Mouse (Mus musculus) spleen, adult 2 months (tissue): ENCODE results near the gene Car2. TPM values are rescaled to one million over a fixed set of nuclear protein-coding genes. Genes with fewer than 3 reads are reported as not detected.
A peak's percentile ranks its signal among the peaks of the same experiment; 100 is the strongest.

Experiments used
- DNase-seq, 2 experiments: peaks; one replicate each; pipeline versions ENCODE4 v3.0.0 to v3.0.0-alpha.2; 2012 to 2021; ENCODE audit warnings: low spot score in 2 of 2, low read depth in 1 of 2
- H3K27ac ChIP-seq: fragments of 200-500 bp; 2 replicates; pipeline ENCODE4 v1.5.1; 2012; ENCODE audit warnings: low read length, inconsistent platforms; ENCODE audit not compliant: insufficient read depth
- H3K27me3 ChIP-seq: fragments of 200-500 bp; 2 replicates; pipeline ENCODE4 v1.6.1; 2012; ENCODE audit warnings: mild to moderate bottlenecking, moderate library complexity, low read length, inconsistent platforms; ENCODE audit not compliant: control insufficient read depth, insufficient read depth
- H3K36me3 ChIP-seq: fragments of 200-500 bp; 2 replicates; pipeline ENCODE4 v1.6.1; 2012; ENCODE audit warnings: mild to moderate bottlenecking, low read length, inconsistent platforms; ENCODE audit not compliant: control insufficient read depth, insufficient read depth
- H3K4me1 ChIP-seq: fragments of 200-500 bp; 2 replicates; pipeline ENCODE4 v1.6.1; 2011; ENCODE audit warnings: inconsistent platforms; ENCODE audit not compliant: control insufficient read depth, insufficient read depth, insufficient read length
- H3K4me3 ChIP-seq: fragments of 200-500 bp; 2 replicates; pipeline ENCODE4 v1.5.1; 2011; ENCODE audit warnings: mild to moderate bottlenecking, inconsistent platforms; ENCODE audit not compliant: insufficient read depth, insufficient read length; ENCODE audit errors: extremely low read depth
- CTCF ChIP-seq: fragments of 200-500 bp; IDR thresholded peaks from 2 replicates; pipeline ENCODE4 v1.5.1; 2011; ENCODE audit warnings: mild to moderate bottlenecking, inconsistent platforms; ENCODE audit not compliant: insufficient read depth, insufficient read length, insufficient replicate concordance; ENCODE audit errors: extremely low read depth
- POLR2A ChIP-seq: fragments of 200-500 bp; IDR thresholded peaks from 2 replicates; pipeline ENCODE4 v1.6.1; 2011; ENCODE audit warnings: low read depth, low read length, inconsistent platforms
- WGBS: fragments of 180-500 bp; shearing (Covaris S2); methylation state at CpG from one replicate; pipeline ENCODE4 v1.1.7; 2018; 5-methylcytosine and 5-hydroxymethylcytosine counted together
- polyA plus RNA-seq: library from polyadenylated mRNA; depleted of rRNA; stranded (reverse); fragments of >200 nt; gene quantifications from 2 replicates; pipeline ENCODE4 v1.2.3, GENCODE M21; 2012

The Car2 gene
- polyA plus RNA-seq, 1 experiment = 639 TPM

- no peaks in the 10 kb centered on the region for H3K36me3 ChIP-seq
- 17% methylated on average over 11 of the region's 11 CpGs for WGBS
- peaks cover 10% of the 10 kb centered on the region for H3K27me3 ChIP-seq
- H3K27ac ChIP-seq = peak overlapping the region; percentile 24
- TF ChIP-seq POLR2A (no peak), CTCF (no peak)
- no peak for DNase-seq
- H3K4me1 ChIP-seq = peaks cover 4% of the 10 kb centered on the region; the same call in 1 of the 2 replicates
- H3K4me3 ChIP-seq = peak overlapping the region; percentile 71
Measured at GRCm38 (mm10) chr3:14887134-14887666, 1.1 kb downstream of the Car2 start.

GRCm38 (mm10) chr3:14887686-14888295, 1.7 kb downstream of the Car2 start:
- H3K4me3 ChIP-seq = peak overlapping the region; percentile 19
- no peak for TF ChIP-seq POLR2A
- TF ChIP-seq CTCF = no peak
- no peak for DNase-seq
- peaks cover 10% of the 10 kb centered on the region for H3K27me3 ChIP-seq
- peaks cover 4% of the 10 kb centered on the region; the same call in 1 of the 2 replicates for H3K4me1 ChIP-seq
- H3K27ac ChIP-seq = no peak overlapping the region
- 44% methylated on average over 10 of the region's 10 CpGs for WGBS
- H3K36me3 ChIP-seq = no peaks in the 10 kb centered on the region

- Histone ChIP-seq H3K4me3 (no peak overlapping the region; the same call in 1 of the 2 replicates), H3K36me3 (no peaks in the 10 kb centered on the region), H3K27me3 (peaks cover 10% of the 10 kb centered on the region), H3K4me1 (peaks cover 4% of the 10 kb centered on the region; the same call in 1 of the 2 replicates), H3K27ac (no peak overlapping the region)
- 80% methylated on average over 2 of the region's 2 CpGs for WGBS
- TF ChIP-seq CTCF (no peak), POLR2A (no peak)
- DNase-seq = no peak
Measured at GRCm38 (mm10) chr3:14888549-14888948, 2.5 kb downstream of the Car2 start.

DNA sequence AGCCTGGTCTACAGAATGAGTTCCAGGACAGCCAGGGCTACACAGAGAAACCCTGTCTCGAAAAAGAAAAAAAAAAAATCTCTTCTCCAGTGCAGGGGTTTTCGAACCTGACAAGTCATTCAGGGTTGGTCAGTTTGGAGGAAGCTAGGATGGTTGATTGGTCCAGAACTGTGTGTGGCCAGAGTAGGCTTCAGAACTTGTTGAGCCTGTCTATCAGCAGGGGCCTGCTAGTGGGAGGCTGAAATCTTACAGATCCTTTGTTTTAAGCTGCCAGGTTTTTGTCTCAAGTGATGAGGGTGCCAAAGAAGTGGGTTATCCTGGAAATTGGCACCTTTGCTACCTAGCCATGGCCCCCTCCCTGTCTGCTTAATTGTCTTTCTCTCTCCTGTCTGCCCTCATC, 3.0 kb downstream of the Car2 start:
- TF ChIP-seq CTCF = no peak
- TF ChIP-seq POLR2A = no peak
- Histone ChIP-seq H3K4me1 (peaks cover 4% of the 10 kb centered on the region; the same call in 1 of the 2 replicates), H3K27me3 (peaks cover 10% of the 10 kb centered on the region), H3K36me3 (no peaks in the 10 kb centered on the region), H3K27ac (no peak overlapping the region), H3K4me3 (no peak overlapping the region)
- no peak for DNase-seq
- WGBS = 50% methylated on average over 2 of the region's 2 CpGs

GRCm38 (mm10) chr3:14889716-14890409, 3.8 kb downstream of the Car2 start:
- H3K4me3 ChIP-seq = no peak overlapping the region; the same call in 1 of the 2 replicates

DNA sequence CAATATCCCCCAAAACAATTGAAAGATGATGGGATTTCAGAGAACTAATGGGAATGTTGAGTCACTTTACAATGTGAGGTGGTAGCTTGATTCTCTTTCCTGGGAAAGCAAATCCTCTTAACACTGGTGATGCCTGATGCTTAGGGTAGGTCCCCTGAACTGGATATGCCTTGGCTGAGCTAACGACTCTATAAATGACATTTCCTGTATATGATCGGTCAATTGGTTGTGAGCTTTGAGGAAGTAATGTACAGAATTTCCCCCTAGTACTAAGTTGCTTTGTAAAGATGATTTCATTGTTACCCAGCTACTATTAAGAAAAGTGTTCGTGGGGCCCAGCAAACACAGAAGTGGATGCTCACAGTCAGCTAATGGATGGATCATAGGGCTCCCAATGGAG, 6.9 kb downstream of the Car2 start:
- no peak overlapping the region for H3K4me3 ChIP-seq
- 29% methylated on average over 3 of the region's 3 CpGs for WGBS
- no peaks in the 10 kb centered on the region for H3K4me1 ChIP-seq
- TF ChIP-seq POLR2A (no peak), CTCF (no peak)
- no peaks in the 10 kb centered on the region for H3K27me3 ChIP-seq
- DNase-seq = no peak
- no peaks in the 10 kb centered on the region for H3K36me3 ChIP-seq
- H3K27ac ChIP-seq = no peak overlapping the region

More at GRCm38 (mm10) chr3:14889716-14890409, 3.8 kb downstream of the Car2 start:
- H3K4me1 ChIP-seq = peaks cover 4% of the 10 kb centered on the region; the same call in 1 of the 2 replicates
- H3K27ac ChIP-seq = 0 out of 2 replicates have a peak overlapping the region, but pooled peaks have one; percentile 28
- no peaks in the 10 kb centered on the region for H3K36me3 ChIP-seq
- no peak for TF ChIP-seq POLR2A
- no peak for TF ChIP-seq CTCF
- DNase-seq = no peak
- 46% methylated on average over 4 of the region's 4 CpGs for WGBS
- H3K27me3 ChIP-seq = peaks cover 10% of the 10 kb centered on the region
